Comparison of ENCODE assay signal across 10 mouse cellular contexts in genomic region chr15:77945711-77946110, GRCm38 (mm10). TPM values are rescaled to one million over a fixed set of nuclear protein-coding genes. Genes with fewer than 3 reads are reported as not detected.
A peak's percentile ranks its signal among the peaks of the same experiment; 100 is the strongest.
DNase-seq lines count a peak whose midpoint lies in the region; ATAC-seq and TF ChIP-seq lines count a peak whose summit lies in the region.
"Had no signal": no experiment of that assay in that cellular context is flagged by ENCODE, and none has a peak within 500 bp of the region (broad histone marks: within the 10 kb centered on the region; RNA-seq: fewer than 3 reads in every experiment).

No protein-coding gene starts in this region.

- intact Hi-C loops in heart, postnatal 25 days (cut with DNase I): no loop called here

- ATAC-seq in embryonic facial prominence, embryonic 13.5 days (ENCODE audit: insufficient number of reproducible peaks, insufficient read depth, low FRiP score, low TSS enrichment, low read depth): no peak
- ATAC-seq in kidney, embryonic 14.5 days (ENCODE audit: low FRiP score, low TSS enrichment): no peak
- ATAC-seq: hindbrain, postnatal 0 days had no signal

- peak; percentile 21 for TF ChIP-seq POLR2A in myocyte (IDR thresholded peaks at IDR 0.05; ENCODE audit: insufficient read length, low read depth)

- H3ac ChIP-seq in myocyte (ENCODE audit: control insufficient read depth, insufficient read length): no peak overlapping the region

- no peaks in the 10 kb centered on the region for H3K27me3 ChIP-seq in embryonic facial prominence, embryonic 13.5 days
- H3K27me3 ChIP-seq in embryonic facial prominence, embryonic 10.5 days (replicated peaks; ENCODE audit: low read depth, poor library complexity, severe bottlenecking): no peaks in the 10 kb centered on the region
- H3K27me3 ChIP-seq in myocyte (ENCODE audit: control insufficient read depth, insufficient read depth, insufficient read length): no peaks in the 10 kb centered on the region
- no peaks in the 10 kb centered on the region for H3K27me3 ChIP-seq in kidney, embryonic 14.5 days (ENCODE audit: control insufficient read depth, insufficient read depth, low read length)
- H3K27me3 ChIP-seq: lung, embryonic 15.5 days had no signal

- no peaks in the 10 kb centered on the region for H3K4me1 ChIP-seq in embryonic facial prominence, embryonic 13.5 days
- no peaks in the 10 kb centered on the region for H3K4me1 ChIP-seq in embryonic facial prominence, embryonic 10.5 days
- H3K4me1 ChIP-seq in kidney, embryonic 14.5 days (ENCODE audit: control insufficient read depth, insufficient read depth, low read length): no peaks in the 10 kb centered on the region
- H3K4me1 ChIP-seq: lung, embryonic 15.5 days had no signal

- 88% methylated on average over 4 of the region's 4 CpGs for WGBS in embryonic facial prominence, embryonic 13.5 days
- WGBS in embryonic facial prominence, embryonic 10.5 days: 87% methylated on average over 4 of the region's 4 CpGs
- 81% methylated on average over 4 of the region's 4 CpGs for WGBS in kidney, embryonic 14.5 days

- peaks cover 62% of the 10 kb centered on the region for H3K36me3 ChIP-seq in embryonic facial prominence, embryonic 13.5 days
- H3K36me3 ChIP-seq in embryonic facial prominence, embryonic 10.5 days (replicated peaks): peaks cover 69% of the 10 kb centered on the region
- H3K36me3 ChIP-seq in myocyte (ENCODE audit: control insufficient read depth, insufficient read depth): peaks cover 3% of the 10 kb centered on the region
- H3K36me3 ChIP-seq in kidney, embryonic 14.5 days (ENCODE audit: control insufficient read depth, insufficient read depth, low read length): peaks cover 2% of the 10 kb centered on the region; the same call in 1 of the 2 replicates
- H3K36me3 ChIP-seq: lung, embryonic 15.5 days had no signal

- 0 out of 2 replicates have a peak overlapping the region, but pooled peaks have one; percentile 46 for H3K9ac ChIP-seq in embryonic facial prominence, embryonic 13.5 days
- no peak overlapping the region for H3K9ac ChIP-seq in kidney, embryonic 14.5 days (ENCODE audit: low read depth, low read length)
- H3K9ac ChIP-seq: lung, embryonic 15.5 days had no signal

- H3K79me2 ChIP-seq in myocyte (ENCODE audit: control insufficient read depth, insufficient read depth): no peaks in the 10 kb centered on the region

- no peak for DNase-seq in embryonic facial prominence, embryonic 10.5 days (ENCODE audit: low spot score)
- DNase-seq in right cerebral cortex, postnatal 10 days (ENCODE audit: low spot score in 2 of 2): peak; percentile 58 to 61
- no peak for DNase-seq in right cerebral cortex, postnatal 25 days
- DNase-seq in heart, postnatal 25 days (ENCODE audit: low spot score): peak; percentile 19
- no peak for DNase-seq in thymus, adult 18-20 months

- H3K4me2 ChIP-seq in embryonic facial prominence, embryonic 13.5 days: no peak overlapping the region
- H3K4me2 ChIP-seq in myocyte (ENCODE audit: low read depth): peak overlapping the region; percentile 81
- H3K4me2 ChIP-seq in kidney, embryonic 14.5 days (replicated peaks; ENCODE audit: low read depth, low read length): no peak overlapping the region
- H3K4me2 ChIP-seq: lung, embryonic 15.5 days had no signal

- H3K27ac ChIP-seq in embryonic facial prominence, embryonic 13.5 days: no peak overlapping the region
- no peak overlapping the region for H3K27ac ChIP-seq in embryonic facial prominence, embryonic 10.5 days (replicated peaks)
- no peak overlapping the region for H3K27ac ChIP-seq in kidney, embryonic 14.5 days (ENCODE audit: low read depth, low read length)
- H3K27ac ChIP-seq: hindbrain, postnatal 0 days; lung, embryonic 15.5 days had no signal

- H3K4me3 ChIP-seq in embryonic facial prominence, embryonic 13.5 days: no peak overlapping the region
- H3K4me3 ChIP-seq in embryonic facial prominence, embryonic 10.5 days: no peak overlapping the region
- H3K4me3 ChIP-seq in myocyte: no peak overlapping the region
- H3K4me3 ChIP-seq in kidney, embryonic 14.5 days (ENCODE audit: low read length): no peak overlapping the region
- H3K4me3 ChIP-seq: lung, embryonic 15.5 days had no signal

- H3K9me3 ChIP-seq in embryonic facial prominence, embryonic 13.5 days: no peaks in the 10 kb centered on the region
- H3K9me3 ChIP-seq in embryonic facial prominence, embryonic 10.5 days: no peaks in the 10 kb centered on the region
- no peaks in the 10 kb centered on the region for H3K9me3 ChIP-seq in kidney, embryonic 14.5 days (ENCODE audit: control insufficient read depth, low read length)
- H3K9me3 ChIP-seq: lung, embryonic 15.5 days had no signal

TF ChIP-seq in myocyte, 11 proteins besides CTCF, POLR2A, EP300 and RAD21:
- TF ChIP-seq MAX (IDR thresholded peaks at IDR 0.05; ENCODE audit: low read depth) (no peak), POLR2AphosphoS2 (IDR thresholded peaks at IDR 0.05; ENCODE audit: insufficient read length, low read depth) (peak; percentile 14), CEBPB (IDR thresholded peaks at IDR 0.05; ENCODE audit: insufficient read depth, poor library complexity, severe bottlenecking) (no peak), USF1 (IDR thresholded peaks at IDR 0.05; ENCODE audit: low read depth) (peak; percentile 60), TCF12 (IDR thresholded peaks at IDR 0.05; ENCODE audit: insufficient read depth, poor library complexity, severe bottlenecking) (no peak), TCF3 (IDR thresholded peaks at IDR 0.05; ENCODE audit: insufficient read length, low read depth) (no peak), SRF (IDR thresholded peaks at IDR 0.05; ENCODE audit: control insufficient read depth, insufficient read length, low read depth) (no peak), REST (IDR thresholded peaks at IDR 0.05; ENCODE audit: insufficient read depth, insufficient read length) (no peak), E2F4 (IDR thresholded peaks at IDR 0.05; ENCODE audit: insufficient read depth) (no peak), MYOG (IDR thresholded peaks at IDR 0.05; ENCODE audit: control insufficient read depth in 1 of 3, insufficient read depth in 1 of 3, insufficient read length in 2 of 3, low read depth in 2 of 3) (peak in 1 of 3 experiments; percentile 67), MYOD1 (IDR thresholded peaks at IDR 0.05; ENCODE audit: control insufficient read depth in 1 of 3, insufficient read length in 2 of 3, low read depth in 2 of 3) (peak in 1 of 3 experiments; percentile 54)

RNA-seq across cellular contexts. Expression of gene Foxred2, which starts 10.8 kb away (rescaled TPM):
- polyA plus RNA-seq in embryonic facial prominence, embryonic 13.5 days (2015; fragmentation: Nextera tagmentation; extraction: Ambion mirVana): 7.7 and 7.9 TPM in 2 replicates
- 7.2 and 7.3 TPM in 2 replicates for polyA plus RNA-seq in embryonic facial prominence, embryonic 10.5 days (2016; fragmentation: Nextera tagmentation; extraction: Ambion mirVana)
- under 1 TPM; 0.34 to 0.42 TPM for total RNA-seq in heart, postnatal 25 days (2021)
- 4.8 TPM for polyA plus RNA-seq in myocyte (2012; fragmentation: generic; extraction: Trizol)
- polyA plus RNA-seq in kidney, embryonic 14.5 days (2014; fragmentation: Nextera tagmentation; extraction: Ambion mirVana): 4.2 and 6.2 TPM in 2 replicates

RNA-seq across cellular contexts. Expression of gene Txn2, which starts 16.9 kb away (rescaled TPM):
- 236 and 244 TPM in 2 replicates for polyA plus RNA-seq in embryonic facial prominence, embryonic 13.5 days (2015; fragmentation: Nextera tagmentation; extraction: Ambion mirVana)
- polyA plus RNA-seq in embryonic facial prominence, embryonic 10.5 days (2016; fragmentation: Nextera tagmentation; extraction: Ambion mirVana): 287 and 289 TPM in 2 replicates
- 100 to 1,000 TPM; 278 to 282 TPM for total RNA-seq in heart, postnatal 25 days (2021)
- polyA plus RNA-seq in myocyte (2012; fragmentation: generic; extraction: Trizol): 383 TPM
- 269 and 294 TPM in 2 replicates for polyA plus RNA-seq in kidney, embryonic 14.5 days (2014; fragmentation: Nextera tagmentation; extraction: Ambion mirVana)

RNA-seq across cellular contexts. Expression of gene Eif3d, which starts 24.9 kb away (rescaled TPM):
- 196 and 204 TPM in 2 replicates for polyA plus RNA-seq in embryonic facial prominence, embryonic 13.5 days (2015; fragmentation: Nextera tagmentation; extraction: Ambion mirVana)
- polyA plus RNA-seq in embryonic facial prominence, embryonic 10.5 days (2016; fragmentation: Nextera tagmentation; extraction: Ambion mirVana): 249 and 271 TPM in 2 replicates
- 10 to 100 TPM; 69.3 to 69.5 TPM for total RNA-seq in heart, postnatal 25 days (2021)
- polyA plus RNA-seq in myocyte (2012; fragmentation: generic; extraction: Trizol): 461 TPM
- polyA plus RNA-seq in kidney, embryonic 14.5 days (2014; fragmentation: Nextera tagmentation; extraction: Ambion mirVana): 188 and 247 TPM in 2 replicates

Comparison
In these comparisons a context has a peak if more than half of its experiments do, and no peak if none do; other contexts are left out.
1. DNase-seq: peak in right cerebral cortex, postnatal 10 days (2 of 2) and heart, postnatal 25 days (single experiment); none in embryonic facial prominence, embryonic 10.5 days (single experiment), right cerebral cortex, postnatal 25 days (single experiment) and thymus, adult 18-20 months (0 of 2).